Mouse (Mus musculus) kidney, adult 8-10 months (tissue): ENCODE data around the gene Fpr1.
A peak's percentile ranks its signal among the peaks of the same experiment; 100 is the strongest.
"Not testable (repeated sequence)": the region's sequence is repeated elsewhere in the genome, so short reads cannot be mapped to it uniquely, and the experiment has no call there.

ENCODE experiments used
- DNase-seq, 2 experiments: peaks; one replicate each; pipeline ENCODE4 v3.0.0; 2022

Gene Fpr1

DNA sequence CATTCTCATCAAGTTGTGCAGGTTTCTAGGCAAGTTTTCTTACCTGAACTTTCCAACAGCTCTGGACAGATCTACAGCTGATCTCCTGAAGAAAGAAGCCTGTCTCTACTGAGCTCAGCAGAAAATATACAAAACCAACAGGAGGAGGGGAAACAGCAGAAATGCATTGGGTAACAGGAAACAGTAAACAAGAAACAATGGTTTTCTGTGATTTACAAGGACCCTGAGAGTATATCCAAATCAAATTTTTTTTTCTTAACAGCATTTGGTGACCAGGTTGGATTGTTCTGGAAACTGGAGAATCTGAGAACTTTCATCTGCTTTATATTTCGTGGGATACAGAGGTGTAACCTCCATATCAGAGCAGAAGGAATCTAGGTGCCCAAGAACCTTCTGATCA is at the start of gene Fpr1:
TSS of gene Fpr1 (minus strand) at position 101 of the 400 bp plus-strand sequence.
- DNase-seq = no peak

DNA sequence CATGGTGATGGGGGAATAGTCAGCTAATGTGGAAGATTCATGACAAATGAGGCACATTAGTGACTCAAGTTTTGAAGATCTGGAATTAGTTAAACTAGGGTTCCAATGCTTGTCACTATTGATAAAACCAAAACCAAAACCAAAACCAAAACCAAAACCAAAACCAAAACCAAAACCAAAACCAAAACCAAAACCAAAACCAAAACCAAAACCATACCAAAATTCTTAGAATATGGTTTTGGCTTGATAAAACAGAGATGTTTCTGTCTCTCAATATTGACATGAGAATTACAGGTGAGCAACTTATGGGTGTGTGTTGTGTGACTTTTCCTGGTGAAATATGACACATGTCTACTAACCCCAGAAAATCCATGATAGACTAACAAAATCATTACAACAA is 34.0 kb upstream of the Fpr1 start:
- DNase-seq = no peak

GRCm38 (mm10) chr17:17917376-17917775 is 33.6 kb upstream of the Fpr1 start:
- DNase-seq = no peak

DNA sequence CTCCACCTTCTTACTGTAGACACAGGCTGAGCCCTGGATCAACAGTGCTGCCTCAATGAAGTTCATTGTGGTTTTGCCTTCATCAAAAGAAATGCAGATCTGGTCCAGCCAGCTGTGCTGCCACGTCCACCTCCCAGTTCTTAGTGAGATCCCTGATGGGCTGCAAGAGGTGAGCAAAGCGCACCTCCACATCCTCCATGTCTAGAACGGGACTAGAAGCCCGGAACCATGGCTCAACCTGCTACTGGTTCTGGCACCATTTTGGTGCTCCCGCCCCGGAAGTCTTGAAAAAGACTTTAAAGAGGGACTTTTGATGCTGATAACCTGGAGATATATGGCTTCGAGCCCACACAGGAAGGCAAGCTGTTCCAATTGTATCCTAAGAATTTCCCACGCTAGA is 28.9 kb upstream of the Fpr1 start:
- not testable (repeated sequence) for DNase-seq

GRCm38 (mm10) chr17:17909636-17910421 is 26.1 kb upstream of the Fpr1 start:
- peak; percentile 76 to 81 for DNase-seq

DNA sequence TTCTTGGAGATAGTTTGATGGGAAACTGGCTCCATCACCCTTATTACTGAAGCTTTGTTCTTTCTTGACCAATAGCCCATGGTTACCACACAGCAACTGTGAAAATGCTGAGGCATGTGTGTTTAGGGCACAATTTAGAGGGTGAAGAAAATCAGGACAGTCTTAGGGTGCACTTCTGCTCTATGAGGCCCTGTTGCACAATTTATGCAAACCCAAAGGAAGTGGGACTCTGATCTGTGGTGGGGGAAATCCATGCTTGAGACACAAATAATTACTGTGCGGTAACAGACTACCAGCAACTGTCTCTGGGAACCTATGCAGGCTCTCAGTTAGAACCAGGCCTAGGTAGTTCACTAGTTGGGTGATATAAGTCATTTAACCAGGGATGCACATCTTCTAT is 17.0 kb upstream of the Fpr1 start:
- no peak for DNase-seq

DNA sequence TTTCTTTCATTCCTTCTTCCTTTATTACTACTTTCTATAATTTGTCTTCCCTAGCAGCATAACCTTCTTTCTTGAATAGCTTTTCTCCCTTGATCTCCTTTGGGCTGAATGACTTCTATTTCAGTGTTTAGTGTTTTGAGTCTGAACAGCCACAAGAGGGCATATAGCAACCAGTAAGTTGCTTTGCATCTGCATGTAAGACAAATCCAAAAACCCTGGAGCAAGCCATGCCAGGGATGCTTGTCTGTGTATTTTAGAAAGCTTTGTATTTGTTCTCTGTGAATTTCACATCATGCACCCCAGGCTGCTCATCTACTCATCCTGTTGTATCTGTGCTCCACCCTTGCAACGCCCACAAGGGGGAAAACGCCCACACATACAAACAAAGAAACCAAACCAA is 15.5 kb upstream of the Fpr1 start:
- DNase-seq = no peak

- peak; percentile 17 for DNase-seq
These were observed 12.3 kb upstream of the Fpr1 start for GRCm38 (mm10) chr17:17896039-17896438.

- DNase-seq = no peak
These were observed 6.1 kb upstream of the Fpr1 start for GRCm38 (mm10) chr17:17889732-17890425.

GRCm38 (mm10) chr17:17887774-17888248 is 4.1 kb upstream of the Fpr1 start, which contains the start of the genes Fpr2 and Fpr3:
Gene Fpr2, plus strand, starts transcription at chr17:17887824.
Gene Fpr3, plus strand, starts transcription at chr17:17887852.
- DNase-seq = no peak

DNA sequence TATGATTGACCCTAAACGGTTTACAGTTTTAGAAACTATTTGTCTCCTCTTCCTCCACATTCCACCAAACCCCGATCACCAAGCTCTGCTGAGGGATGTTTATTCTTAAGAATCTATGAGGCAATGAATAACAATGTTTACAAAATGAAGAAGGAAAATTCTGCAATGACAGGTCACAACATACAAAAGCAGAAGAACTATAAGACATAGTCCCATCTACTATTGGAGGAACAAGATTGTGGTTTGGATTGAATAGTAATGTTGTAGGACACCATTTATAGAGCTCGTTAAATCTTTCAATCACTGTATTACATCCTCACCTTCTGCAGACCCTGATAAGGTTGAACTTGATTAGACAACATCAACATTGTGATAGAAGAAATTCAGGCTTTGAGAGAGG is 1.1 kb downstream of the Fpr1 start:
- DNase-seq = no peak

DNA sequence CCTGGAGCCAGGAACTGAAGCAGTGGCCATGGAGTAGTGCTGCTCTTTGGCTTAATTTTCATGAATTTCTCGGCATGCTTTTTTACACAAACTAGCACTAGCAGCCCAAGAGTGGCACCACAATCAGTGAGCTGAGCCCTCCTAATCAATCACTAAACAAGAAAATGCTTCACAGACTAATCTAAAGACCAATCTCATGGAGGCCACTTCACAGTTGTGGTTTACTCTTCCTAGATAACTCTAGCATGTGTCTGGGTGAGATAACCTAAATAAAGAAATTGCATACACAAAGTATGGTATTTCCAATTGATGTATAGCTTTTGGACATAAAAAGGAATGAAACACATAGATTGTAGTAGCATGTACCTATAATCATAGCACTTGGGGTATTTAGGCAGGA is 4.4 kb downstream of the Fpr1 start:
- DNase-seq = no peak

DNA sequence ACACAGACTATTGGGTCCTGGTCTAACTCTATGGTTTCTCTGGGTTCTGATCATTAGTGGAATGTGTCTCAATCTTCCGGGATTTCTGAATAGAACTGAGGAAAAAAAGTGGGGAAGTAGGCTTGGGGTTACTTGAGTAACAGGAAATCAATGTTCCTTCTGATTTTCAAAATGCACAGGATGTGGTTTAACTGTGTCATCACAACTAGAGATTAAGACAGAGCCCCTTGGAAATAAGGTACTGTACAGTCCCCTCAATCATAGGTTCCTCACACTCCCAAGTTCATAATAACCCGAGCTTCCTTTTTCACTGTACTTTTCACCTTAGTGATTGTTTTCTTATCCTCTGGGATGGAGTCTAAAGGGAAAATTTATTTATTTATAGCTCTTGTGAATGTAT is 12.0 kb downstream of the Fpr1 start:
- DNase-seq = no peak

DNA sequence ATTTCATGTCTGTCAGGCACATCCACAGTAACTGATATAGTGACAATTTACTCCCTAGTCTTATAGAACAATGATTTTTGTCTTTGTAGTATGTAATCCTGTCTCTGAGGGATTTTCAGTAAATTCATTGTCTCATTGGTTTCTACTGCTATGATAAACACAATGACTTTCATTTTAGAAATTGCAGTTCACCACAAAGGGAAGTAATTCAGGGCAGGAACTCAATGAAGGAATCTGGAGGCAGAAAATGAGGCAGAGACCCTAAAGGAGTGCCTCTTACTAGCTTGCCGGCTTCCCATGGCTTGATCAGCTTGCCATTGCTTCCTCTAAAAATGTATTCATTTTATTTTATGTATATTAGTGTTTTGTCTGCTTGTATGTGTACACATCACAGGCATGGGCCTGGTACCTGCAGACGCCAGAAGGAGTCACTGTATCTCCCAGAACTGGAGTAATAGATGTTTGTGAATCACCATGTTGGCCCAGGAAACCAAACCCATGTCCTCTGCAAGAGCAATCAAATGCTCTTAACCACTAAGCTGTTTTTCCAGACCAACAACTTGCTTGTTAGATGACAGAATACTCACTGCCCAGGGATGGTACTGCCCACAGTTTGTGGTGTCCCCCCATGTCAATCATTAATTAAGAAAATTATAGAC is 12.7 kb downstream of the Fpr1 start:
- DNase-seq = no peak

DNA sequence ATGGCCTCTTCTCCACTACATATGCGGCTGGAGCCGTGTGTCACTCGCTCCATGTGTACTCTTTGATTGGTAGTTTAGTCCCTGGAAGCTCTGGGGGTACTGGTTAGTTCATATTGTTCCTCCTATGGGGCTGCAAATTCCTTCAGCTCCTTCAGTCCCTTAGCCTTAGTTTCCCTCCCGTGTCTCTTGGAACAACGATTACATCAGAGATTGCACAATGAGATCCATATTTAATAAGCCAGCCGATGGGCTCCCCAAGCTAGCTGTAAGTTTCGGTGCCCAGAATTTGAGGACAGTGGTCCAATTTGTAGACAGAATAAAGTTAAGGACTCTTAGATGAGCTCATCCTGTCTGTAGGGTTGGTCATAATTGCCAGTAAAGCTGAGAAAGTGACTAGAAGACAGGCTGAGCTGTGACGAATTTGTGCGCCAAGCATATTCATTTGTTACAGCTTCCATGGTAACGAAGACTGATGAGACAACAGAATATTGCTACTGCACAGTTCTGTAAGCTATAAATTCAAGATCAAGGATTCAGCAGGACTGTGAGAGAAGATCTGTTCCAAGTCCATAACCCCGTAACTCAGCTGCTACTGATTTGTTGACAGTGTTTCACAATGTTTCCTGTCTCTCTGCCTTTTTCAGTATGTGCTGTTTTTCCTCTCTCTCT is 16.8 kb downstream of the Fpr1 start:
- DNase-seq = no peak

DNA sequence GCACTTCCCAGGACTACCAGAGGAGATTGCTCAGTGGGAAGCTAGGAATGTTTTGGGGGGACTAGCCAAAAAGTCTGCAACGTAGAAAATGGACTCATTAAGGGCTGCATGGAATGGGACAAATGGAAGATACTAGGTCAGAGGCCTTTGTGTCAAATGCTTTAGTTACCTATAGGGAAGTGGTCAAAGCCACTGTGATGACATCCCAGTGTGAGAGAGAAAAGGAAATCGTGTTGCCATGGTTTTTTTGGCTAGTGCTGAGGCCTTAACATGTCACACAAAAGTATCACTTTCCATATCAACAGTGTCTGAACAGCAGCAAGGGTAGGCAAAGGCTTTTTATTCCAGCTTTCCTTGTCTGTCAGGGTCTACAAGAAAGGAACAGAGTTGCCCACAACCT is 18.6 kb downstream of the Fpr1 start:
- DNase-seq = no peak

DNA sequence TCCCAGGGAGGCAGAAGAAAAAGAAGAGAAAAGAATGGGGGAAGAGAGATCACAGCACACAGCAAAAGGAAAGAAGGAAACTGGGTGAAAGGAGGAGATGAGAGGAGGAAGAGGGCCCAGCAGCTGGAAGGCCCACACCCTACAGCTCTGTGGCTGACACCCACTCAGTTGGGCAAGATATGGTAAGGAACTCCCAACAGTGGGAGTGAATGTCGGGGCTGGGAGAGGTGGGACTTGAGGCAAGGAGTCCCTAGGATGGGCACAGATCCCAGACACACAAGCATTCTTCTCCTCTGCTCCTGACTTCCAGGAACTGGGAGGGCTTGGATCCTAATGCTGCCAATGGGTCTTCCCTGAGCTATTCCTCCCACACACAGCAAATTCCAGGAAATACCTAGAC is 21.4 kb downstream of the Fpr1 start:
- no peak for DNase-seq

DNA sequence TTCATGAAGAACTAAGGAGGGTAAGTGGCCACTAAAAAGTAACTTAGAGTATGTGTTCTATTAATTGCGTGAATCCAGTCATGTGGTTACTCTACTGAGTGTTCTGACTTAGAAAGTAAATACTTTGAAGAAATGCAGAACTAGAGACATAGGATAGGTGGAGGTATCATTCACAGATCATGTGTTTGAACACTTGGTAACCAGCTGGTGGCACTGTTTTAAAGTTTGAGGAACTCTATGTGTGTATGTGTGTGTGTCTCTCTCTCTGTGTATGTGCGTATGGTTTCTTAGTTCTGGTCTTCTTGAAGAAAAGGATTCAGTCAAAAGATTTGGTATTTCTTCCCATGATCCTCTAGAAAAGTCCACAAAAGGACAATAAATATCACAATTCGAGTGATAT is 23.6 kb downstream of the Fpr1 start:
- DNase-seq = no peak

DNA sequence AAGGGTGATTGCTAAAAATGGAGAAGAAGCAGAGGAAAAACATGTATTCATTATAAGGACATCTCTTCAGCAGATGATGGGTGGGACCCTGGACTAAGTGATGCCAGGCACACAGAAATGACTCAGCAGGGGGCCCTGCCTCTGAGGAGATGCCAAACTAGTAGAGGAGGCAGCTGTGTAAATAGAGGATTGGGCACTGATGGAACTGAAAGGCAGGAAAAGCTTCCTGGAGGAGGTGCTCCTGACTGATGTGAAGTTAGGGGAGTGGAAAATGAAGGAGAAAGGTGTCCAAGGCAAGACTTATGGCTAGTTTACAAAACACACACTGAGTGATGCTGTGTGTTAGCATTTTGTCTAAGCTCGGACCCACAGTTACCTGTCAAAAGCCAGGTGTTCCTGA is 26.3 kb downstream of the Fpr1 start:
- DNase-seq = no peak

- DNase-seq = no peak
These were observed 27.1 kb downstream of the Fpr1 start for GRCm38 (mm10) chr17:17856612-17857011.

DNA sequence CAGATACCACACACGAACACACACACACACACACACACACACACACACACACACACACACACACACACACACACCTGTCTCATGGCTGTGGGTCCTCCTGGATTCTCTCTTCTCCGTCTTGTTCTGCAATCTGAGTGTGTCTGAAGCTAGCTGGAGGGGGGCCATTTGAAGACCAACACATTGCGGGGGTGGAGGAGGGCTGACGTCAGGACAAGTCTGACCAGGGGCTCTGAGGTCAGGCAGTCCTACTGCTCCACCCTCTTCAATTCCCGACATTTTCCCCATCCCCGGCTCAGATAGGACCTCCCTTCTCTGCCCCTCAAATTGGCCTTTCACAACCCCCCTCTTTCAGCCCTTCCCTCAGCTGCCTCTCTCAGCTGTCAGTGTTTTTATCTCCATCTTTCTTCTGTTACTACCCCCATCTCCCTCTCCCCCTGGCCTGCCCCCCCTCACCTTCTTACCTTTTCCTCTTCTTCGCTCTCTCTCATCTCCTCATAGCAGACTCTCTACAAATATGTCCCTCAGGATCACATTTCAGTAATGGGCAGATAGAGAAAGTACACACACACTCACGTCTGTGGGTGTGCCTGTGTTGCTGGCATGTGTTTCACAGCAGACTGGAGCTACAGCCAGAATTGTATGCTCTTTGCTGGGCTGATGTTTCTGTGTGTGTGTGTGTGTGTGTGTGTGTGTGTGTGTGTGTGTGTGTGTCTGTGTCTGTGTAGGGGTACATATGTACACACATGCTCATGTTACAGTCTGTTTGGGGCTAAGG is 28.5 kb downstream of the Fpr1 start, which contains the start of gene Has1:
TSS of gene Has1 (minus strand) at position 142 of the 775 bp plus-strand sequence.
- no peak for DNase-seq
